Mouse (Mus musculus) lung, postnatal 0 days (tissue): ENCODE data around the gene Jak1. TPM values are rescaled to one million over a fixed set of nuclear protein-coding genes. Genes with fewer than 3 reads are reported as not detected.

Source experiments
- ATAC-seq: fragments of 200-750 bp; cut with Nextera tagmentation; 2 replicates; pipeline ENCODE4 v1.8.0; 2017; ENCODE audit warnings: moderate library complexity
- DNase-seq: peaks from one replicate; pipeline ENCODE4 v3.0.0-alpha.2; 2016; ENCODE audit warnings: low spot score
- H3K27ac ChIP-seq: fragments of 300-500 bp; sonication (generic); 2 replicates; pipeline ENCODE4 v1.5.1; 2014; ENCODE audit warnings: antibody characterized with exemption, mild to moderate bottlenecking, low read length, mixed read lengths
- H3K27me3 ChIP-seq: fragments of 300-500 bp; sonication (generic); replicated peaks from 2 replicates; pipeline ENCODE4 v1.6.1; 2014; ENCODE audit warnings: low read length, mixed read lengths; ENCODE audit not compliant: insufficient read depth
- H3K36me3 ChIP-seq: fragments of 300-500 bp; sonication (generic); 2 replicates; pipeline ENCODE4 v1.6.1; 2014; ENCODE audit warnings: low read length, mixed read lengths; ENCODE audit not compliant: insufficient read depth
- H3K4me1 ChIP-seq: fragments of 300-500 bp; sonication (generic); 2 replicates; pipeline ENCODE4 v1.6.1; 2014; ENCODE audit warnings: antibody characterized with exemption, low read depth, low read length, mixed read lengths; ENCODE audit not compliant: insufficient read depth
- H3K4me2 ChIP-seq: fragments of 300-500 bp; sonication (generic); replicated peaks from 2 replicates; pipeline ENCODE4 v1.6.1; 2014; ENCODE audit warnings: low read depth, mild to moderate bottlenecking, low read length, moderate library complexity, mixed read lengths
- H3K4me3 ChIP-seq: fragments of 300-500 bp; sonication (generic); 2 replicates; pipeline ENCODE4 v1.5.1; 2014; ENCODE audit warnings: low read depth, low read length
- H3K9ac ChIP-seq: fragments of 300-500 bp; sonication (generic); replicated peaks from 2 replicates; pipeline ENCODE4 v1.6.1; 2014; ENCODE audit warnings: low read depth, mild to moderate bottlenecking
- H3K9me3 ChIP-seq: fragments of 300-500 bp; sonication (generic); 2 replicates; pipeline ENCODE4 v1.6.1; 2016; ENCODE audit warnings: low read length, mixed read lengths
- CTCF ChIP-seq: IDR thresholded peaks from 2 replicates; pipeline ENCODE4 v1.5.1; 2016; ENCODE audit warnings: antibody characterized with exemption, mild to moderate bottlenecking
- EP300 ChIP-seq: IDR thresholded peaks from 2 replicates; pipeline ENCODE4 v1.6.1; 2016; ENCODE audit warnings: antibody characterized with exemption, mild to moderate bottlenecking, control low read depth
- WGBS: fragments of 180-500 bp; shearing (Covaris S2); extraction: QIAGEN DNeasy Blood & Tissue Kit; methylation state at CpG from one replicate; pipeline ENCODE4 v1.1.7; 2014; 5-methylcytosine and 5-hydroxymethylcytosine counted together
- polyA plus RNA-seq: library from polyadenylated mRNA; unstranded; fragments of >200 nt; fragmentation: Nextera tagmentation; extraction: Ambion mirVana; gene quantifications from 2 replicates; pipeline ENCODE4 v1.2.1, GENCODE M21; 2015

Jak1 gene
- polyA plus RNA-seq, 1 experiment from 2014 or later: 80.0 TPM

DNA sequence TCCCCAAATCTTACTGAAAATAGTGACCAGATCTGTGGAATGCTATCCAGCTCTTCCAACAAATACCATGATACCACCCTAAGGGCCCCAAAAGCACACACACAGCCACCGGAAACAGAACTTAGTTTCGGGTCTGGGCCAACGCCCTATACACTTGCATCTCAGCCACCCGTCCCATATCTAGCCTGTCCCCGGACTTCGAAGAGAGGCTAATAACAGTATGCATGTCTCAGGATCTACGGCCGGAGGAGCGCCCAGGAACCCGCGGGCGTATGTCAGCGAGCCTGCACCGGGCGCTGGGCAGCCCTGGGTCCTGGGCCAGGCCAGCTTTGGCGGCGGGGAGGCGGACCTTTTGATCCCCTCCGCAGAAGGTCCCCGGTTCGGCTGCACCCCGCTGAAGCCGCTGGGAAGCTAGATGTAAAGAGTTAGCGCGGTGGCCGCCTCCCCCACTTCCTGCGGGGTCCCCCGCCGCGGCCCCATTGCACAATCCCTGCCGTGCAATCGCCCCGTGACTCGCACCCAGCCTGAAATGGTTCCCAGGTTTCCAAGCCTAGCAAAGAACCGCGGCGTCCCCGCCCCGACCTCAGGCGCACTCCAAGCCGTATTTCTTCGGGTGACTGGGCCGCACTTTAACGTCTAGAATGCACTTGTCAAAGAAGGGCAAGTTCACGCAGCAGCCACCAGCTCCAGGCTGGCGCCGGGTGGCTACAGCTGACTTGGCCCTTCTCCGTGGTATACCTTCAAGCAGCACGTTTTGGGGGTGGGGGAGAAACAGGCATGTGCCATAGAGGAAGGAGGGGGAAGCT is 27.9 kb upstream of the Jak1 start:
- DNase-seq: peak; percentile 69
- WGBS: 1% methylated on average over 48 of the region's 49 CpGs
- peak; percentile 55 for ATAC-seq

DNA sequence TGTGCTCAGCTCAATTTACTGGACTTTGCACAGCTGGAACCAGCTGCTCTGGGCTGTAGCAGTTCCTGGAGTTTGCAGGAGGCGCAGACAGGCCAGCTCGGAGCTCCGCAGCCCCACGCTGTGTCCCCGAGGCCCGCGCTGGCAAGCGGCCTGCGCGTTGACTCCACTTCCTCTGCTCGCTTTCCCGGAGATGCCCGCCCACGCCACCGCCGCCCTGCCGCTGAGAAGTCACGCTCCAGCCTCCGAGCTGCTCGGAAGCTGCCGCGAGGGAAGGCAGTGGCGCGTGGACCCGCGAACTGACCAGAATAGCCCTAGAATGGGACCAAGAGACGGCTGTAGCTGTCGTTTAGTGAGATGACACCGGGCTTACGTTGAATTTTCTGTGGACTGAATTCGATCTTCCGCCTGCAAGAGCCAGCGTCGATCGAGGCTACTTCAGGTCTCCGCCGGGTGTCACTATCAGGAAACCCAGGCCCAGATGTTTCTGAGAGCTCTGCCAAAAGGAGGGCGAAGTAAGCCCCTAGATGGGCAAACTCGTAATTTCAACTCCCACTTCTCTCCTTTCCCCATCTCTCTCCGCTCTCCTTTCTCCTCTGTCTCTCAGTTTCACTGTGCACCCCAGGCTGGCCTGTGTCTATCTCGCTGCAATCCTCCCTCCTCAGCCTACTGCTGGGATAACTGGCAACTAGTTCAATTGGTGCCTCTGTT is 27.1 kb upstream of the Jak1 start:
- peak overlapping the region; percentile 93 for H3K27ac ChIP-seq
- no peaks in the 10 kb centered on the region for H3K27me3 ChIP-seq
- ATAC-seq (peak; percentile 94), DNase-seq (peak; percentile 93)
- no peaks in the 10 kb centered on the region for H3K9me3 ChIP-seq
- TF ChIP-seq EP300: no peak
- peak; percentile 23 for TF ChIP-seq CTCF
- H3K4me3 ChIP-seq: peak overlapping the region; percentile 44
- H3K4me2 ChIP-seq: peak overlapping the region; percentile 90
- 3% methylated on average over 41 of the region's 41 CpGs for WGBS
- no peaks in the 10 kb centered on the region for H3K36me3 ChIP-seq
- peak overlapping the region; percentile 44; the same call in 1 of the 2 replicates for H3K9ac ChIP-seq
- H3K4me1 ChIP-seq: peaks cover 10% of the 10 kb centered on the region; the same call in 1 of the 2 replicates

More for the DNA sequence above, 27.9 kb upstream of the Jak1 start:
- Histone ChIP-seq H3K4me2 (peak overlapping the region; percentile 90), H3K36me3 (no peaks in the 10 kb centered on the region), H3K27me3 (no peaks in the 10 kb centered on the region), H3K4me3 (peak overlapping the region; percentile 44), H3K4me1 (peaks cover 10% of the 10 kb centered on the region; the same call in 1 of the 2 replicates), H3K27ac (peak overlapping the region; percentile 93), H3K9me3 (no peaks in the 10 kb centered on the region), H3K9ac (peak overlapping the region; percentile 44)
- TF ChIP-seq EP300: no peak
- TF ChIP-seq CTCF: 0 out of 2 replicates have a peak, but pooled peaks have one; percentile 16

DNA sequence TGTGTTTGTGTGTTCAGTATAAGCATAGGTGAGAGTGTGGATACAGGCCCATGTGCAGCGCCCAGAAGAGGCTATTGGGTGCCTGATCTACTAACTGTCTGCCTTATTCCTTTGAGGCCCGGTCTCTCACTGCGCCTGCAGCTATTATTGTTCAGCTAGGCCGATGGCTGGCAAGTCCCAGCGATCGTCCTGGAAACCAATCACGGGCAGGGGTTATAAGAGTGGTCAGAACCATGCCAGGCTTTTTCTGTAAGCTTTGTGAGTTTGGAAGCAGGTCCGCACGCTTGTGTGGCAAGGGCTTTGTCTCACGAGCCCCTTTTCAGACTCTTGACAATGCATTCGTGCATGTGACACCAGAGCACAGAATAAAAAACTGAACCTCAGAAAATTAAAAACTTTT is 23.2 kb upstream of the Jak1 start:
- Histone ChIP-seq H3K4me3 (no peak overlapping the region), H3K27me3 (no peaks in the 10 kb centered on the region), H3K9me3 (no peaks in the 10 kb centered on the region), H3K4me1 (peaks cover 8% of the 10 kb centered on the region; the same call in 1 of the 2 replicates), H3K27ac (no peak overlapping the region), H3K36me3 (no peaks in the 10 kb centered on the region), H3K9ac (no peak overlapping the region), H3K4me2 (no peak overlapping the region)
- DNase-seq (no peak), ATAC-seq (no peak)
- TF ChIP-seq CTCF: no peak
- TF ChIP-seq EP300: no peak
- WGBS: 88% methylated on average over 11 of the region's 11 CpGs

DNA sequence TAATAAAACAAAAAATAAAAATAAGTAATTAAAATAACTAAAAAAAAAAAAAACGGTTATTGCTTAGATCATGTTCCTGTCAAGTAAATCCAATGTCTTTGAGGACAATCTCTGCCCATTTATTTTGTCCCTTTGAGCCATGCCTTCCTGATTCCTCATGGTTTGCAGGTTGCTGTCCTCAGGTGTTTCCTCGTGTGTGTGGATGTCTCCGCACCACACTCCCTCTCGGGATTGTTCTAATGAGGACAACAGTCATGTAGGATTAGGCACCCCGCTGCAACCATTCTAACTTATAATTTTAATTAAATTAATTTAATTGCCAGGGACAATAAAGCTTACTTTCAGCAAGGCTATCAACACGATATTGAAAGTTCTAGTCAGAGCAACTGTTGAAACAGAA is 21.5 kb upstream of the Jak1 start:
- H3K9ac ChIP-seq: no peak overlapping the region
- no peak overlapping the region for H3K27ac ChIP-seq
- no peak overlapping the region for H3K4me2 ChIP-seq
- H3K4me1 ChIP-seq: no peaks in the 10 kb centered on the region
- DNase-seq (no peak), ATAC-seq (no peak)
- TF ChIP-seq CTCF (no peak), EP300 (no peak)
- H3K27me3 ChIP-seq: no peaks in the 10 kb centered on the region
- WGBS: 89% methylated on average over 6 of the region's 6 CpGs
- H3K9me3 ChIP-seq: no peaks in the 10 kb centered on the region
- H3K36me3 ChIP-seq: no peaks in the 10 kb centered on the region
- H3K4me3 ChIP-seq: no peak overlapping the region

DNA sequence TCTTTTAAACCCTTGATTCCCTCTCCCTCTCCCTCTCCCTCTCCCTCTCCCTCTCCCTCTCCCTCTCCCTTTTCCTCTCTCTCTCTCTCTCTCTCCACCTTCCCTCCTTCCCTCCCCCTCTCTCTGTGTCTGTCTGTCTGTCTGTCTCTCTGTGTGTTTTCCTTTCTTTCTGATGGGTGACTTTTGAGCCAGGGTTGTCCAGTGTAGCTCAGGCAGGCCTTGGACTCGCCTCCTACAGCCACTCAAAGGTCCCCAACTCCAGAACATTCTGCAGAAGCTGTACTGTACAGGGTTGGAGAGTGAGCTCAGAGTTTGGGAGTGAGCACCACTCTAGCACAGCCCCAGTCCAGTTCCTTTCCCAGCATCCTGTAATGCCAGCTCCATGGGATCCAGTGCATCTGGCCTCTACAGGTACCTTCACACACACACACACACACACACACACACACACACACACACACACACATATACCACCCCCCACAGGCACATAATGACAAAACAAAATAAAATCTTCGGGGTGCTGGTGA is 20.9 kb upstream of the Jak1 start:
- H3K9me3 ChIP-seq: no peaks in the 10 kb centered on the region
- no peaks in the 10 kb centered on the region for H3K27me3 ChIP-seq
- no peak overlapping the region for H3K27ac ChIP-seq
- H3K4me2 ChIP-seq: no peak overlapping the region
- 54% methylated on average over 2 of the region's 2 CpGs for WGBS
- TF ChIP-seq EP300 (no peak), CTCF (no peak)
- no peaks in the 10 kb centered on the region for H3K36me3 ChIP-seq
- DNase-seq (no peak), ATAC-seq (no peak)
- no peaks in the 10 kb centered on the region for H3K4me1 ChIP-seq
- H3K4me3 ChIP-seq: no peak overlapping the region
- H3K9ac ChIP-seq: no peak overlapping the region

DNA sequence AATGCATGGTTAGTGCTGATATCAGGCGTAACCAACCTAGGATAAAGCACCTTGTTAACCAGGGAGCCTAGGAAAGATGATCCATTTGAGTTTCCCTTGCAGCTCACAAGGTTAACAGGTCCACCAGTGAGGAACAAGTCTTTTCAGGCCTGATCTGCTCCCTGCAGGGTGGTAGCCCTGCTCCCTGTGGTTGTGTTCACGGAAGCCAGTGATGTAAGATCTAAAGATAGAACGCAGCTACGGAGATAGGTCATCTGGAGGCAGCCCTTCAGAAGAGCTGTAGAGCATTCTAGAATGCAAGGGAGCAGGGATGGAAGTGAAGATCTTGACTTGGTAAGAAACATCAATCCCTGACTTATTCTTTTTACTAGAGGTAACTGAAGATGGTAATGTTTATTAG is 18.9 kb upstream of the Jak1 start:
- DNase-seq: no peak

More for the DNA sequence above, 18.9 kb upstream of the Jak1 start:
- H3K4me3 ChIP-seq: no peak overlapping the region
- TF ChIP-seq CTCF: no peak
- TF ChIP-seq EP300: no peak
- no peaks in the 10 kb centered on the region for H3K4me1 ChIP-seq
- no peak overlapping the region for H3K4me2 ChIP-seq
- no peak overlapping the region for H3K27ac ChIP-seq
- peak; percentile 56; the same call in 1 of the 2 replicates for ATAC-seq
- no peaks in the 10 kb centered on the region for H3K36me3 ChIP-seq
- no peaks in the 10 kb centered on the region for H3K9me3 ChIP-seq
- no peak overlapping the region for H3K9ac ChIP-seq
- 56% methylated on average over 4 of the region's 4 CpGs for WGBS
- H3K27me3 ChIP-seq: no peaks in the 10 kb centered on the region
